ENCODE assay signal across 34 mouse cellular contexts in the genomic region with DNA sequence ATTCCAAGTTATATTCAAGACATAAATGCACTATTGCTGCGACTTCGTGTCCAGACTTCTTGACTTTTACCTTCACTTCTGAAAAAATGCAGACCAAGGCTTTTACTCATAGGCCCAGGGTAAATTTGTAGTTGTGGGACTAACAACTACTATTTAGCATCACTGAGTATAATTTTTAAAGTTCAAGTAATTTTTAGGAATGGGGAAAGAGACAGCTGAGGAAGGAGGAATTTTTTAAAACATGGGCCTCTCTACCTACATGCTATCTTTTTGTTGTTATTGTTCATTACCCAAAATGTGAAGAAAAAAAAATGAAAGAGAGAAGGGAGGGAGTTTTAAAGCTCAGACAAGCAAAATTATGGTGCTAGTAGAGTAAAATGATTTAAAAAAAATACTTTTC.
"Had no signal": no experiment of that assay in that cellular context is flagged by ENCODE, and none has a peak within 500 bp of the region (broad histone marks: within the 10 kb centered on the region; RNA-seq: fewer than 3 reads in every experiment).

No protein-coding gene starts in this region.

- ATAC-seq: hindbrain, postnatal 0 days; inflammation-experienced regulatory T-cells, adult 6 months; intestine, embryonic 15.5 days; intestine, embryonic 16.5 days; intestine, postnatal 0 days had no signal

- H3K9ac ChIP-seq: heart, embryonic 12.5 days; heart, embryonic 13.5 days; heart, embryonic 15.5 days; hindbrain, embryonic 12.5 days; hindbrain, embryonic 13.5 days; hindbrain, embryonic 15.5 days; intestine, embryonic 15.5 days; kidney, embryonic 15.5 days had no signal

- H3K9me3 ChIP-seq: heart, embryonic 10.5 days; heart, embryonic 12.5 days; heart, embryonic 13.5 days; heart, embryonic 15.5 days; hindbrain, embryonic 10.5 days; hindbrain, embryonic 12.5 days; hindbrain, embryonic 13.5 days; hindbrain, embryonic 15.5 days; intestine, embryonic 15.5 days; kidney, embryonic 15.5 days had no signal

- H3K4me2 ChIP-seq: heart, embryonic 11.5 days; heart, embryonic 12.5 days; heart, embryonic 13.5 days; heart, embryonic 15.5 days; hindbrain, embryonic 12.5 days; hindbrain, embryonic 13.5 days; hindbrain, embryonic 15.5 days; intestine, embryonic 15.5 days; kidney, embryonic 15.5 days had no signal

- DNase-seq: heart, postnatal 10 days; heart, postnatal 14 days; heart, postnatal 36 days; heart, postnatal 4 days; kidney, adult 11 months; kidney, adult 18-20 months; kidney, adult 2 months; kidney, adult 8-10 months; kidney, adult 9 months; kidney, postnatal 10 days; kidney, postnatal 14 days; kidney, postnatal 25 days; kidney, postnatal 36 days; kidney, postnatal 4 days; layer of hippocampus, adult 9-11 months; layer of hippocampus, postnatal 36 days had no signal

- H3K27ac ChIP-seq: heart, embryonic 10.5 days; heart, embryonic 13.5 days; heart, embryonic 15.5 days; hindbrain, embryonic 10.5 days; hindbrain, embryonic 12.5 days; hindbrain, embryonic 13.5 days; hindbrain, embryonic 15.5 days; hindbrain, postnatal 0 days; intestine, embryonic 15.5 days; kidney, embryonic 15.5 days; kidney, postnatal 0 days; layer of hippocampus, adult 2 months; left cerebral cortex, adult 2 months had no signal

- H3K36me3 ChIP-seq: heart, embryonic 10.5 days; heart, embryonic 12.5 days; heart, embryonic 13.5 days; heart, embryonic 15.5 days; hindbrain, embryonic 10.5 days; hindbrain, embryonic 12.5 days; hindbrain, embryonic 13.5 days; hindbrain, embryonic 15.5 days; intestine, embryonic 15.5 days; kidney, embryonic 15.5 days had no signal

- H3K4me3 ChIP-seq: heart, embryonic 10.5 days; heart, embryonic 12.5 days; heart, embryonic 13.5 days; heart, embryonic 15.5 days; hindbrain, embryonic 10.5 days; hindbrain, embryonic 12.5 days; hindbrain, embryonic 13.5 days; hindbrain, embryonic 15.5 days; intestine, embryonic 15.5 days; kidney, embryonic 15.5 days; layer of hippocampus, adult 2 months; left cerebral cortex, adult 2 months had no signal
